Mouse (Mus musculus) stomach, postnatal 0 days (tissue): ENCODE measurements around the gene Myo10.

Experiments
- CTCF ChIP-seq: IDR thresholded peaks from 2 replicates; pipeline ENCODE4 v1.5.1; 2016; ENCODE audit warnings: antibody characterized with exemption, low read depth, mild to moderate bottlenecking, moderate library complexity
- EP300 ChIP-seq: optimal IDR thresholded peaks from 2 replicates; pipeline ENCODE3; 2016; ENCODE audit warnings: antibody characterized with exemption

- no peak for TF ChIP-seq CTCF
- no peak for TF ChIP-seq EP300
These were observed 174.9 kb downstream of the Myo10 start for GRCm38 (mm10) chr15:25797179-25797578.
